Mouse (Mus musculus): ENCODE measurements around the gene Rala. TPM values are rescaled to one million over a fixed set of nuclear protein-coding genes. Genes with fewer than 3 reads are reported as not detected.
"Not testable (repeated sequence)": the region's sequence is repeated elsewhere in the genome, so short reads cannot be mapped to it uniquely, and the experiment has no call there.

Gene Rala
- total and polyA plus RNA-seq, 3 experiments = 26.7 to 45.3 (median 31.1) TPM

DNA sequence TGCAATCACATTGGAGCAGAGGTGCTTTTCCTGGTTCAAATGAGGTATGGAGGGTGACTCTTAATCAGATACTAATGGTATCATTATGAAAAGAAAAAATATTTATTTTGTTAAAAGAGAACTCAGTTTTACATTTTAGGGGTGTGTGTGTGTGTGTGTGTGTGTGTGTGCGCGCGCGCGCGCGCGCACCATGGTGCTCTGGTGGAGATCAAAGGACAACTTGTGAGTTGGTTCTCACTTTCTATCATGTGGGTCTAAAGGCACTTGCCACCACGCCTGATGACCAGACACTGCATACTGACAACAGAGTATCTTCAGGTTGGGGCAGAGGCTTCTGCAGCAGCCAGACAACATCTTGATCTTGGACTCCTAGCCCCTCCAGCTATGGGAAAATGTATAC is 30.7 kb upstream of the Rala start (continued):
- TF ChIP-seq JUN (IDR thresholded peaks at IDR 0.05; ENCODE audit: insufficient read depth, low read depth, low read length) = no peak
- TF ChIP-seq ETS1 (conservative IDR thresholded peaks at IDR 0.05; ENCODE audit: low read depth, low read length) = no peak
- TF ChIP-seq TCF12 (IDR thresholded peaks at IDR 0.05; ENCODE audit: low read depth, low read length) = no peak
- TF ChIP-seq ZMIZ1 (IDR thresholded peaks at IDR 0.05; ENCODE audit: low read depth, low read length) = no peak

DNA sequence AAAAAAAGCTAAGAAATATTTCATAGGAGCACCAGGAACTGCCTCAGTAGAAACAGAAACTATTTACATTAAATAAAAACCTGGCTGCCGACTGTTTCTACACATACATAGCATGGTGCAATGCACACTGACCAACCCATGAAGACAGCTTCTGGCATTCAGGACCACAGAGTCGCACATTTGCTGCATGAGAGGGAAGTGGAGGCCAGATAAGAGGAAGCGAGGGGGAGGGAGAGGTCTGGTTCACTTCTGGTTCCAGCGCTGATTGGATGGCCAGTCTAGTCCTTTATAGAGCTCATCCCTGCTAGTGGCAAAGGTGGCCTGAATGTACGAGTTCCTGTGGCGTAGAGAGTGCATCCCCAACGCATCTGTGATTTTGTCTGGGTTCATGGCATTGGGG is 16.6 kb upstream of the Rala start:
- H3K4me3 ChIP-seq (replicated peaks in 1 of 3; ENCODE audit: low read depth in 2 of 3, low read length in 2 of 3, poor library complexity in 1 of 3) = no peak overlapping the region
- no peak for DNase-seq (ENCODE audit: extremely low read depth)
- H3K9ac ChIP-seq (ENCODE audit: insufficient read depth, low read depth) = no peak overlapping the region
- peaks cover 0 to 7% of the 10 kb centered on the region in 2 experiments; a peak in 2 of 4 replicates for H3K4me1 ChIP-seq (ENCODE audit: control insufficient read depth in 1 of 2, insufficient read depth in 2 of 2)
- in situ Hi-C loops (cut with MboI; ENCODE audit: low pct_ligation_motif_present, low pct_unique_long_range_greater_than_20kb, low sequenced_read_pairs) (no loop called here), dilution Hi-C loops (cut with MboI; ENCODE audit: extremely low pct_ligation_motif_present, extremely low pct_unique_long_range_greater_than_20kb, low sequenced_read_pairs) (no loop called here)
- no peaks in the 10 kb centered on the region for H3K79me2 ChIP-seq (replicated peaks; ENCODE audit: control insufficient read depth, extremely low read depth, insufficient read depth, poor library complexity, severe bottlenecking)
- no peak for TF ChIP-seq ELF1 (IDR thresholded peaks at IDR 0.05; ENCODE audit: low read depth, low read length)
- TF ChIP-seq HCFC1 (IDR thresholded peaks at IDR 0.05; ENCODE audit: low read depth, low read length) = no peak
- no peak for TF ChIP-seq UBTF (IDR thresholded peaks at IDR 0.05; ENCODE audit: low read depth, low read length)
- no peak for TF ChIP-seq MAZ (IDR thresholded peaks at IDR 0.05; ENCODE audit: low read depth, low read length)
- no peak for TF ChIP-seq JUN (IDR thresholded peaks at IDR 0.05; ENCODE audit: insufficient read depth, low read depth, low read length)
- no peaks in the 10 kb centered on the region for H3K9me3 ChIP-seq (replicated peaks; ENCODE audit: low read length)
- no peaks in the 10 kb centered on the region for H3K27me3 ChIP-seq (replicated peaks)
- H3K27ac ChIP-seq (ENCODE audit: insufficient read depth, low read depth) = no peak overlapping the region
- no peaks in the 10 kb centered on the region for H3K36me3 ChIP-seq (replicated peaks in 1 of 2; ENCODE audit: control insufficient read depth in 1 of 2, insufficient read depth in 1 of 2, low read length in 1 of 2)
- peak overlapping the region; percentile 15; the same call in 1 of the 2 replicates for H3K4me2 ChIP-seq (ENCODE audit: insufficient read depth, low read depth, poor library complexity, severe bottlenecking)

DNA sequence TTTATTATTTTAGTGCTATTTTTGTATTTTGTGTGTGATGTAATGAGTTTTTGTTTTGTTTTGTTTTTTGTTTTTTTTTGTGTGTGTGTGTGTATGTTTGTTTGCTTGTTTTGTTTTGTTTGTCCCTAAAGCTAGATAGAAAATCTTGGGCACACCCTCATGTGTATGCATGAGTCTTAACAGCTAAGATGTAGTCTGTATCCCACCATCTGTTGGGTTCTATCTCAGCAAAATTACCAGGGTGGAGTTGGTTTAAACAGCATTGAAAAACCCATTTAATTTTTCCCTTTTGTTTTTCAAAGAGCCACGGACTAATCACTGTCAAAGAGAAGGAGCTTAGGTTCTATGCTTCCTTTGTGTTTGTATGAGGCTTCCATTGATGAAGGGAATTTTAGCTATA is 10.2 kb upstream of the Rala start:
- Histone ChIP-seq H3K9ac (ENCODE audit: insufficient read depth, low read depth) (no peak overlapping the region), H3K27me3 (replicated peaks) (no peaks in the 10 kb centered on the region), H3K9me3 (replicated peaks; ENCODE audit: low read length) (no peaks in the 10 kb centered on the region), H3K27ac (ENCODE audit: insufficient read depth, low read depth) (no peak overlapping the region), H3K4me1 (ENCODE audit: control insufficient read depth in 1 of 2, insufficient read depth in 2 of 2) (no peaks in the 10 kb centered on the region), H3K36me3 (replicated peaks in 1 of 2; ENCODE audit: control insufficient read depth in 1 of 2, insufficient read depth in 1 of 2, low read length in 1 of 2) (no peaks in the 10 kb centered on the region), H3K79me2 (replicated peaks; ENCODE audit: control insufficient read depth, extremely low read depth, insufficient read depth, poor library complexity, severe bottlenecking) (no peaks in the 10 kb centered on the region), H3K4me2 (ENCODE audit: insufficient read depth, low read depth, poor library complexity, severe bottlenecking) (no peak overlapping the region), H3K4me3 (replicated peaks in 1 of 3; ENCODE audit: low read depth in 2 of 3, low read length in 2 of 3, poor library complexity in 1 of 3) (no peak overlapping the region)
- in situ Hi-C loops (cut with MboI; ENCODE audit: low pct_ligation_motif_present, low pct_unique_long_range_greater_than_20kb, low sequenced_read_pairs) = no loop called here
- dilution Hi-C loops (cut with MboI; ENCODE audit: extremely low pct_ligation_motif_present, extremely low pct_unique_long_range_greater_than_20kb, low sequenced_read_pairs) = no loop called here
- TF ChIP-seq PAX5 (IDR thresholded peaks at IDR 0.05; ENCODE audit: low read length) (no peak), ELF1 (IDR thresholded peaks at IDR 0.05; ENCODE audit: low read depth, low read length) (no peak), ZKSCAN1 (IDR thresholded peaks at IDR 0.05; ENCODE audit: borderline replicate concordance, low read depth, low read length) (no peak), JUND (conservative IDR thresholded peaks at IDR 0.05; ENCODE audit: low read depth, low read length) (no peak), TCF12 (IDR thresholded peaks at IDR 0.05; ENCODE audit: low read depth, low read length) (no peak), ZMIZ1 (IDR thresholded peaks at IDR 0.05; ENCODE audit: low read depth, low read length) (no peak), POLR2AphosphoS2 (IDR thresholded peaks at IDR 0.05; ENCODE audit: low read depth, low read length) (no peak), UBTF (IDR thresholded peaks at IDR 0.05; ENCODE audit: low read depth, low read length) (no peak), POLR2A (IDR thresholded peaks at IDR 0.05; ENCODE audit: low read depth, low read length) (no peak), JUN (IDR thresholded peaks at IDR 0.05; ENCODE audit: insufficient read depth, low read depth, low read length) (no peak), BHLHE40 (IDR thresholded peaks at IDR 0.05; ENCODE audit: low read depth, low read length) (no peak), ZC3H11A (IDR thresholded peaks at IDR 0.05; ENCODE audit: low read depth, low read length) (no peak), KAT2A (IDR thresholded peaks at IDR 0.05; ENCODE audit: insufficient replicate concordance, low read length) (no peak), RCOR1 (conservative IDR thresholded peaks at IDR 0.05; ENCODE audit: low read depth, low read length) (no peak)
- DNase-seq (ENCODE audit: extremely low read depth) = no peak

DNA sequence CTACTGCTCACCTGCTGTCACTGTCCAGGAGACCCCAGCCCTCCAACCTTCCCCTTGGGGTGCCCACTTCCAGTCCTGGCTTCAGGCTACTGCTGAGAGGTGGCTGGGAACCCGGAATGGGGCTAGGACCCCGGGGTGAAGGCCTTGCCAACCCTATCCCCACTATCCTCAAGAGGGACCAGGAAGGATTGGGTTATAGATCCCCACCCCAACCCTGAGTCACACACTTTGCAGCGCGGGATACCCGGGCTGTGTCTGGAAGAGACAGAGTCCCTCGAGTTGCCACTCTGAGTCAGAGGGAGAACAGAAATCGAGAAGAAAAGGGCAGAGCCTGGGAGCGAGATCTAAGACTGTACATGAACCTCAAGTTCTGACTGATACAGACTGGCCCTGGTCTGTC is 6.5 kb upstream of the Rala start:
- H3K9me3 ChIP-seq (replicated peaks; ENCODE audit: low read length); H3K79me2 ChIP-seq (replicated peaks; ENCODE audit: control insufficient read depth, extremely low read depth, insufficient read depth, poor library complexity, severe bottlenecking); H3K4me3 ChIP-seq (replicated peaks in 1 of 3; ENCODE audit: low read depth in 2 of 3, low read length in 2 of 3, poor library complexity in 1 of 3); dilution Hi-C loops (cut with MboI; ENCODE audit: extremely low pct_ligation_motif_present, extremely low pct_unique_long_range_greater_than_20kb, low sequenced_read_pairs); H3K27ac ChIP-seq (ENCODE audit: insufficient read depth, low read depth); H3K27me3 ChIP-seq (replicated peaks); in situ Hi-C loops (cut with MboI; ENCODE audit: low pct_ligation_motif_present, low pct_unique_long_range_greater_than_20kb, low sequenced_read_pairs); H3K36me3 ChIP-seq (replicated peaks in 1 of 2; ENCODE audit: control insufficient read depth in 1 of 2, insufficient read depth in 1 of 2, low read length in 1 of 2); DNase-seq (ENCODE audit: extremely low read depth); H3K9ac ChIP-seq (ENCODE audit: insufficient read depth, low read depth); H3K4me2 ChIP-seq (ENCODE audit: insufficient read depth, low read depth, poor library complexity, severe bottlenecking): not testable (repeated sequence)
- peaks cover 4 to 18% of the 10 kb centered on the region in 2 experiments; a peak in 2 of 4 replicates for H3K4me1 ChIP-seq (ENCODE audit: control insufficient read depth in 1 of 2, insufficient read depth in 2 of 2)

All from CH12.LX (cell line).